Mouse (Mus musculus): ENCODE data around the gene Slc30a1.

DNA sequence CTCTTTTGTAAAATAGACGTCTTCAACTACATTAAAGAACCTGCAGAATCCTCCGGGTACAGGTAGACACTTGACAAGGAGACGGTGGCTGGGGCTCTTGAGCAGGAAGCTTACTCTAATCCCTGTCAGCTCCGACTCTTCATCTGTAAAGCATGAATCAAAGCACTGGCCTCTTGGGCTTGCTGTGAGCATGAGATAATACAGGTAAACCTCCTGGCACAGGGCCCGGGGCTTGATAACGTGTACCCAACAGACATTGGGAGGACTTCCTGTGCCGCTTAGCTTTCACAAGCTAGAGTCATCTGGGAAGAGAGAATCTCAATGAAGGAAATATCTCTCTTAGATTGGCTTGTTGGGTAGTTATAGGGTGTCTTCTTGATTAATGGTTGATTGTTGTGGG lies 31.6 kb upstream of the Slc30a1 start:
- no peak for TF ChIP-seq CTCF (IDR thresholded peaks at IDR 0.05)
- TF ChIP-seq EP300 (IDR thresholded peaks at IDR 0.05): no peak
